Mouse (Mus musculus) lung, postnatal 0 days (tissue): ENCODE data around the gene Spred2.

ENCODE experiments used
- CTCF ChIP-seq: IDR thresholded peaks from 2 replicates; pipeline ENCODE4 v1.5.1; 2016; ENCODE audit warnings: antibody characterized with exemption, mild to moderate bottlenecking
- EP300 ChIP-seq: IDR thresholded peaks from 2 replicates; pipeline ENCODE4 v1.6.1; 2016; ENCODE audit warnings: antibody characterized with exemption, mild to moderate bottlenecking, control low read depth

GRCm38 (mm10) chr11:20067521-20067920 lies 143.3 kb downstream of the Spred2 start:
- no peak for TF ChIP-seq EP300
- peak; percentile 55 for TF ChIP-seq CTCF
